Mouse (Mus musculus) CD4-positive helper T cell, adult 2 months (primary cell): Measurements from ENCODE around the gene Dnttip2.

Experiments used
- DNase-seq: peaks from one replicate; pipeline ENCODE4 v3.0.0-alpha.2; 2012; ENCODE audit warnings: low read depth, missing footprints, low spot score

The Dnttip2 gene

GRCm38 (mm10) chr3:122330484-122330883 lies 56.3 kb downstream of the Dnttip2 start:
- DNase-seq: no peak

- DNase-seq: no peak
Measured at GRCm38 (mm10) chr3:122333493-122333892, 59.3 kb downstream of the Dnttip2 start.

- DNase-seq: no peak
Measured at GRCm38 (mm10) chr3:122333902-122334301, 59.7 kb downstream of the Dnttip2 start.

- no peak for DNase-seq
Measured at GRCm38 (mm10) chr3:122334375-122334774, 60.2 kb downstream of the Dnttip2 start.
